Mouse (Mus musculus) ES-E14 (cell line): ENCODE measurements around the gene Grid2. TPM values are rescaled to one million over a fixed set of nuclear protein-coding genes. Genes with fewer than 3 reads are reported as not detected.

Experiments used
- DNase-seq: peaks from one replicate; pipeline ENCODE4 v3.0.0-alpha.2; 2013; ENCODE audit warnings: low read depth, low spot score
- H3K27ac ChIP-seq: 2 replicates; pipeline ENCODE4 v1.5.1; 2012; ENCODE audit warnings: low read depth, mild to moderate bottlenecking, low read length, moderate library complexity, mixed read lengths; ENCODE audit not compliant: poor library complexity, insufficient read depth, severe bottlenecking
- H3K36me3 ChIP-seq: 2 replicates; pipeline ENCODE4 v1.6.1; 2012; ENCODE audit warnings: mild to moderate bottlenecking, low read length, moderate library complexity, mixed read lengths; ENCODE audit not compliant: control insufficient read depth, poor library complexity, insufficient read depth, severe bottlenecking
- H3K4me1 ChIP-seq, 2 experiments: fragments of 150-350 bp in 1 of 2; sonication (generic) in 1 of 2; 2 replicates each; pipeline ENCODE4 v1.6.1; 2012; ENCODE audit warnings: low read length in 2 of 2, mild to moderate bottlenecking in 1 of 2, mixed read lengths in 1 of 2; ENCODE audit not compliant: control insufficient read depth in 2 of 2, insufficient read depth in 2 of 2, poor library complexity in 1 of 2
- H3K4me3 ChIP-seq, 2 experiments: fragments of 150-350 bp in 1 of 2; sonication (generic) in 1 of 2; 2 replicates each; pipeline ENCODE4 v1.5.1; 2012; ENCODE audit warnings: low read length in 2 of 2, low read depth in 1 of 2, mild to moderate bottlenecking in 1 of 2, mixed read lengths in 1 of 2; ENCODE audit not compliant: insufficient read depth in 1 of 2, poor library complexity in 1 of 2, severe bottlenecking in 1 of 2
- H3K9ac ChIP-seq: 2 replicates; pipeline ENCODE4 v1.6.1; 2012; ENCODE audit warnings: low read depth, mild to moderate bottlenecking, low read length, mixed read lengths; ENCODE audit not compliant: poor library complexity, insufficient read depth, severe bottlenecking
- H3K9me3 ChIP-seq: fragments of 150-350 bp; sonication (generic); 2 replicates; pipeline ENCODE4 v1.6.1; 2012; ENCODE audit warnings: low read depth, mild to moderate bottlenecking, low read length; ENCODE audit not compliant: control insufficient read depth, insufficient read depth
- CHD2 ChIP-seq: IDR thresholded peaks from 2 replicates; pipeline ENCODE4 v1.6.1; 2014; ENCODE audit warnings: mild to moderate bottlenecking, low read depth, low read length, inconsistent platforms
- HCFC1 ChIP-seq: IDR thresholded peaks from 2 replicates; pipeline ENCODE4 v1.6.1; 2012; ENCODE audit warnings: low read length, inconsistent platforms, borderline replicate concordance; ENCODE audit not compliant: insufficient read depth
- MAFK ChIP-seq: IDR thresholded peaks from 2 replicates; pipeline ENCODE4 v1.6.1; 2014; ENCODE audit warnings: mild to moderate bottlenecking, low read depth, low read length, inconsistent platforms; ENCODE audit not compliant: insufficient read depth
- ZC3H11A ChIP-seq: IDR thresholded peaks from 2 replicates; pipeline ENCODE4 v1.6.1; 2012; ENCODE audit warnings: low read depth, mild to moderate bottlenecking, inconsistent platforms, low read length, borderline replicate concordance
- ZNF384 ChIP-seq: IDR thresholded peaks from 2 replicates; pipeline ENCODE4 v1.6.1; 2012; ENCODE audit warnings: low read depth, low read length, inconsistent platforms
- in situ Hi-C, 2 experiments: fragments of 600-800 bp; cut with MboI; formaldehyde crosslinking; loops; one replicate each; pipeline ENCODE4 v1.15.1; 2025; ENCODE audit warnings: low sequenced_read_pairs in 2 of 2, inconsistent platforms in 1 of 2; ENCODE audit not compliant: unreplicated experiment in 2 of 2
- total RNA-seq: library from RNA; depleted of rRNA; stranded (reverse); fragments of 300-350 nt; gene quantifications from 2 replicates; pipeline ENCODE4 v1.2.3, GENCODE M21; 2012

Gene Grid2
- total RNA-seq, 1 experiment: 0.94 TPM

DNA sequence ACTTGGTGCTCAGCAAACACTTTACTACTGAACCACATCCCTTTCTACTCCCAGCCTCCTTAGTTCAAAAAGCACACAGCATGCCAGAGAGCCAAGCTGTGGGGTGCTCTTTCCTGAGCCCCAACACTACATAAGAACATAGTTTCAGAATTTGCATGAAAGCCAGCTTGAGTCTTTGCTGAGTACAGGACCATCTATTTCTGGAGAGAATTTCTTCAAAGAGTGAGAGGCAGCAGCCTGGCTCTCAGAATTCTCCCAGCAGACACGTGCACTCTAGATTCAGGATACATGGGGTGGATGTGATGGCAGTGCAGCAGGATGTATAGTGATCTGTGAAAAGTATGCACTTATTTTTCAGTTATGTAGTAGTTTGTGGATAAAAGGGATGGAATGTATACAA lies 1038.1 kb downstream of the Grid2 start:
- in situ Hi-C loops: no loop called here
- Histone ChIP-seq H3K4me3 (no peak overlapping the region), H3K9ac (no peak overlapping the region), H3K4me1 (no peaks in the 10 kb centered on the region), H3K27ac (no peak overlapping the region), H3K36me3 (no peaks in the 10 kb centered on the region), H3K9me3 (no peaks in the 10 kb centered on the region)
- TF ChIP-seq ZC3H11A (no peak), HCFC1 (no peak), CHD2 (no peak), ZNF384 (no peak), MAFK (no peak)
- no peak for DNase-seq

DNA sequence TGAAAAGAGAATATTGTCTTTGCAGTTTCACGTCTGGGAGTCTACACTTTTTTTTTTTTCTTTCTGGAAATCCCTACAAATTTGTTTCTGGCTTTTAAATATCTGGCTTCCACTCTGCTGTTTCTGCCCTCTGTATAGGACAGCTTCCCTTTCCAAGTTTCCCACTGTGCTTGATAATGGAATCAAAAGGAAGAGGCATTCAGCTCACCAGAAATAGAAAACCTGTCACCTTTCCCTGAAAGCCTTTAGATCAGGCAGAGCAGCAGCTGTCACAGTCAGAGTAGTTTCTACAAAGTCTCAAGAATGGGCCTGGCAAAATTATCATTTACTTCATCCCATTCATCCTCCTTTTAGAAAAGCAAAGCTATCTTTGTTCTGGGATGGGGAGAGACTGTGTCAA lies 1042.0 kb downstream of the Grid2 start:
- Histone ChIP-seq H3K4me3 (no peak overlapping the region), H3K27ac (no peak overlapping the region), H3K9ac (no peak overlapping the region), H3K9me3 (no peaks in the 10 kb centered on the region), H3K36me3 (no peaks in the 10 kb centered on the region), H3K4me1 (no peaks in the 10 kb centered on the region)
- in situ Hi-C loops: no loop called here
- DNase-seq: no peak
- TF ChIP-seq MAFK (no peak), CHD2 (no peak), HCFC1 (no peak)

DNA sequence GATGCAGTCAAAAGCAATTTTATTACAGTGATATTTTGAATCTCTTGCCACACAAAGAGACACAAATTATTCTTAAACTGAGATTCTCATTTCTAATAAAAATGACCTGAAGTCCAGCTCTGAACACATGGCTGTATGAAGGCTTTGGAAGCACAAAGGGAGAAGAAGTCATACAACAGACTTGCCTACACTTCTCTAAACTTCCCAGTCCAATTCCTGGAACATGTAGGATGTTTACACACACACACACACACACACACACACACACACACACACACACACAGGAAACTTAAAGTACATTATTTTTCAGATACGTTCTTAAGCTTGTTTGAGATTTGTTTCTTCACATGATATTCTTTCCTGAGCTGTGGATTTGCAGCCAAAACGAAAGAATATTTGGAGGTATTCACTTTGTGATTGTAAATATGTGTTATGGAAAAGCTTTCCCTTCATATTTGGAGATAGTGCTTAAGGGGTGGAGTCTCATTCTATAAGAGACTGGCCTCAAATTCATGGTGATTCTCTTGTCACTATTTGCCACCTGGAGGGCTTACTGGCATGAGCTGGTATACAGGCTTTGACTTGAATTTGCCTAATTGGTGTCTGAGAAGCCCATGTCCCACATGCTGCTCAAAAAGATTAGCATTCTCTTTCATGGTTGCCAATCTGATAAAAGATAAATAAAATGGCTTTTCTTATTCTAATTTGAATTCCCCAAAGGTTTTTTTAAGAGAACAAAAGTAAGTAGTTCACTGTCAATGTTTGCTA lies 1049.2 kb downstream of the Grid2 start:
- no peak for DNase-seq
- in situ Hi-C loops: no loop called here
- no peaks in the 10 kb centered on the region for H3K36me3 ChIP-seq
- H3K4me1 ChIP-seq: no peaks in the 10 kb centered on the region
- H3K9ac ChIP-seq: no peak overlapping the region
- H3K9me3 ChIP-seq: no peaks in the 10 kb centered on the region
- H3K27ac ChIP-seq: no peak overlapping the region
- no peak overlapping the region for H3K4me3 ChIP-seq
- no peak for TF ChIP-seq CHD2
- TF ChIP-seq MAFK: no peak
- no peak for TF ChIP-seq ZC3H11A
- TF ChIP-seq HCFC1: no peak
- TF ChIP-seq ZNF384: no peak

DNA sequence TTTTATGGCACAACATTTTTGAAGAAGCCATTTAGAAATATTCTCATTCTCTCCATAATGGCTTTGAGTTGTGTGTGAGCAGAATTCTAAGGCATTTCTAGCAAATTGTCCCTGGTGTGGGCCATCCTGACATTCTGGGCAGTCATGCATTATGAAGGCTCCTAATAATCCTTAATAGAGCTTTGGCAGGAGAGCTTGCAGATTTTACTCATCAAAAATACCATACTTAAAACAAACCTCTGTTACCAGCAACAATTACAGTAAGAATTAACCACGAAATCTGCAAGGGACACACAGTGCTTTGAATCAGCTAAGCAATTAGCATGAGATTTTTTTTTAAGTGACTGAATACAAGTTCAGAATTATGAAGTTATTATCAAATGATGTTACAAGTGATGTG lies 1053.0 kb downstream of the Grid2 start:
- Histone ChIP-seq H3K9me3 (no peaks in the 10 kb centered on the region), H3K36me3 (no peaks in the 10 kb centered on the region), H3K27ac (no peak overlapping the region), H3K4me3 (no peak overlapping the region), H3K9ac (no peak overlapping the region), H3K4me1 (no peaks in the 10 kb centered on the region)
- TF ChIP-seq ZNF384 (no peak), ZC3H11A (no peak), CHD2 (no peak), MAFK (no peak), HCFC1 (no peak)
- in situ Hi-C loops: no loop called here
- DNase-seq: no peak
